Mouse (Mus musculus) embryonic fibroblast, embryonic 13.5 days (primary cell): Measurements from ENCODE around the gene Dab2ip. TPM values are rescaled to one million over a fixed set of nuclear protein-coding genes. Genes with fewer than 3 reads are reported as not detected.
A peak's percentile ranks its signal among the peaks of the same experiment; 100 is the strongest.

ENCODE experiments used
- H3K27ac ChIP-seq: 2 replicates; pipeline ENCODE4 v1.5.1; 2012; ENCODE audit warnings: low read length, control low read depth, inconsistent platforms; ENCODE audit not compliant: insufficient read depth
- H3K4me1 ChIP-seq: 2 replicates; pipeline ENCODE4 v1.6.1; 2011; ENCODE audit warnings: low read length; ENCODE audit not compliant: control insufficient read depth, insufficient read depth
- H3K4me3 ChIP-seq: 2 replicates; pipeline ENCODE4 v1.5.1; 2011; ENCODE audit warnings: mild to moderate bottlenecking, control low read depth, low read length; ENCODE audit not compliant: insufficient read depth
- CTCF ChIP-seq: IDR thresholded peaks from 2 replicates; pipeline ENCODE4 v1.5.1; 2011; ENCODE audit warnings: mild to moderate bottlenecking, control low read depth, low read length, moderate library complexity, borderline replicate concordance; ENCODE audit not compliant: insufficient read depth
- POLR2A ChIP-seq: IDR thresholded peaks from 2 replicates; pipeline ENCODE4 v1.6.1; 2011; ENCODE audit warnings: low read depth, mild to moderate bottlenecking, control low read depth, low read length, moderate library complexity
- polyA plus RNA-seq: library from polyadenylated mRNA; stranded (reverse); fragments of >200 nt; gene quantifications from 2 replicates; pipeline ENCODE4 v1.2.4, GENCODE M21; 2011; ENCODE audit warnings: low read depth; ENCODE audit not compliant: missing spikeins, insufficient read length

Gene Dab2ip
- polyA plus RNA-seq, 1 experiment, result 29.7 TPM

DNA sequence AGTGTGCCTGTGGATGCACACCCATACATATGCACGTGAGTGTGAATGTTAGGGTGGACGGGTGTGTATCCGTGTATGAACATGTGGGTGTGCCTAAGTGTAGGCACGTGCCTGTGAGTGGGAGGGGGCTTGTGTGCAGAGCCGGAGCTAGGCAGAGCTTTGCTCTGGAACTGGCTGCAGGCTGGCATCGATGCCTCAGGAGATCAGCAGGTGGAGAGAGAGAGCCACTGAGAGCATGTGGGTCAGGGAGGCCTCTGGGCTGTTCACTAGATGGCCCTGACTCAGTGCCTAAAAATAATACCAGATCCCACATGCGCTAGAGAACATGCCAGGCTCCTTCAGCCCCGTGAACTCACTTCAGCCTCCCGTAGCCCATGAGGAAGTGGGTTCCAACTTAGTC lies 51.3 kb downstream of the Dab2ip start:
- no peak overlapping the region for H3K27ac ChIP-seq
- TF ChIP-seq CTCF, result peak; percentile 51; the same call in 1 of the 2 replicates
- no peak for TF ChIP-seq POLR2A
- H3K4me1 ChIP-seq, result no peaks in the 10 kb centered on the region
- H3K4me3 ChIP-seq, result no peak overlapping the region

DNA sequence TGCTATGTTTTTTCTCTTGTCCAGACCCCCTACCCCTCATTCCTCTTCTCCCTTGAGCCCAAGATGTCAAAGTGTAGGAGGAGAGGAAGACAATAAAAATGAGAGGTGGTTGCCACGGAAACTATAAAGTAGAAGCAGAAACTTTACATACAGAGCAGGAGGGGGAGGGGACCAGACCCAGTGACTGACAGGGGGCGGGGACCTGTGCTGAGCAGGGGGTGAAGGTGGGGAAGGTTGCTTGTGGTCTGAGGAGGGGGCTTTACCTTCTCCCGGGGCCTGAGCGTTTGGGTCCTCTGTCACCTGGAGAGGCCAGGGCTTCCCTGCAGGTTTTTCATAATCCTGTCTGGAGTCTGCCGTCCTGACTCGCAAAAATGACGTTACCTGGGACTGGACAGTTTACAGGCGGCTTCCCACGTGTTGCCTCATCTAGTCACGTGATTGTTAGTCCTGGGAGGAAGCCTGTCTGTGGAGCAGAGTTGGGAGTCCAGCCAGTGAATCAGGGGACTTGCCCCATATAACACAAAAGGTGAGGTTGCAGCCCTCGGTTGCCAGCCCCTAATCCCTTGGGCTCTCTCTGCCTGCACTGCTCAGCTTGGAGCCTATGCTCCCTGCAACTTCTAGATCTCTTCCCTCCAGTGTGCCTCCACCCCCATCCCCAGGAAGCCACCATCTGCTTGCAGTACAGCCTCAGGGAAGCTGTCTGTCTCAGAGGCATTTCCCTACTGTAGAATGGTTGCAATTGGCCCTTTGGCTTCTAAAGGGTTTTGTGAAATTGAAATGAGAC lies 52.3 kb downstream of the Dab2ip start:
- H3K4me3 ChIP-seq, result no peak overlapping the region
- TF ChIP-seq CTCF (no peak), POLR2A (no peak)
- H3K27ac ChIP-seq, result no peak overlapping the region
- H3K4me1 ChIP-seq, result no peaks in the 10 kb centered on the region

DNA sequence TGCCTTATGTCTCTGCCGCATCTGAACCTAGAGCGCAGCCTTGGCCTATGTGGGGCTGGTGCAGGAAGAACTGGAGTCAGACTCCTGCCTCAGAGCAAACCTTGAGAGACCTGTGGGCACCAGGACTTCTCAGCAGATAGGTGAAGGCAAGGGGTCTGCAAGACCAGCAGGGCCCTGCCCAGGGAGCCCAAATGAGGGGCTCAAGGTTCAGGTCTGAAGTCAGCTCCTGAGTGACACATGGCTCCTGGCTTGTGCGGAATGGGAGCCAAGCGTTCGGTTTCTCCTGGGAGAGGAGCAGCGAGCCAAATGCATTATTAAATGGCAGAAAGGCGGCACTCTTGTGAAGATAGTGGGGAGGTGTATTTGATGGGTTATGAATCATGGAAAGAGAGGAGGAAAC lies 52.9 kb downstream of the Dab2ip start:
- no peak overlapping the region for H3K4me3 ChIP-seq
- H3K4me1 ChIP-seq, result no peaks in the 10 kb centered on the region
- TF ChIP-seq CTCF, result no peak
- TF ChIP-seq POLR2A, result no peak
- no peak overlapping the region for H3K27ac ChIP-seq

DNA sequence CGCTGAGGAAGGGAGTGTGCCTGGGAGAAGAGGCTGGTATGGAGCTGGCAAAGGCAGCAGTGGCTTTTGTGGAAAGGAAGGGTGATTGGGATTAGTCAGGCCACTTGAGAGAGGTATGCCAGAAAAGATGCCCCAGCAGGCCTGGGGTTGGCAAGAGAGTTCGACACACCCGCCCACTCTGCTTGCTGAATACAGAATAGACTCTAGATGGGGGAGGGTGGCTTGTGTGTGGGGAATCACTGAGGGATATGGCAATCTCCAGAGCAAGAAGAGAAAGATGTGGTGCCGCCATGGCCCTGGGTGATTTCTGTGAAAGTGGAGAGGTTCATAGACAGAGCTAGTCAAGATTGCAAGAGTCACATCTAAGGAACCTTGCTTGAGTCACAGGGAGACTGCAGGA lies 53.6 kb downstream of the Dab2ip start:
- TF ChIP-seq POLR2A, result no peak
- no peak for TF ChIP-seq CTCF
- H3K4me1 ChIP-seq, result no peaks in the 10 kb centered on the region
- H3K4me3 ChIP-seq, result no peak overlapping the region
- no peak overlapping the region for H3K27ac ChIP-seq

DNA sequence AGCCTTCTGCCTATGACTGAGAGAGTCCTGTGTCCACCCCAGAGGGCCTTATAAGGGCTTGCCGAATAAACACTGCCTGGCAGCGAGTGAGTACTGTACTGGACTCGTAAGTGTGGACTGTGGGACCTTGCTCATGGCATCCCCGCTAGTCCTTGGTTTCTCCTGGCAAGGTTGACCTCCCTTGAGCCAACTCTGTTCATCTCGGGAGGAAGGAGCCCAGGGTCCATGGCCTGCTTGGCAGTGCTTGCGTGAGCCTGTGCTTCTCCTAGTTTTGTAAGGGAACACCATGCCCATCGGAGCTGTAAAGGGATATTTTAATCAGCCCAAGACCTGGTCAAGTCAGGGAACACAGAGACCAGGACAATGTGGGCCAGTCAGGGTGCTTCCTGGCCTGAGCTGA lies 54.2 kb downstream of the Dab2ip start:
- Histone ChIP-seq H3K4me3 (no peak overlapping the region), H3K27ac (no peak overlapping the region), H3K4me1 (no peaks in the 10 kb centered on the region)
- no peak for TF ChIP-seq CTCF
- TF ChIP-seq POLR2A, result no peak

DNA sequence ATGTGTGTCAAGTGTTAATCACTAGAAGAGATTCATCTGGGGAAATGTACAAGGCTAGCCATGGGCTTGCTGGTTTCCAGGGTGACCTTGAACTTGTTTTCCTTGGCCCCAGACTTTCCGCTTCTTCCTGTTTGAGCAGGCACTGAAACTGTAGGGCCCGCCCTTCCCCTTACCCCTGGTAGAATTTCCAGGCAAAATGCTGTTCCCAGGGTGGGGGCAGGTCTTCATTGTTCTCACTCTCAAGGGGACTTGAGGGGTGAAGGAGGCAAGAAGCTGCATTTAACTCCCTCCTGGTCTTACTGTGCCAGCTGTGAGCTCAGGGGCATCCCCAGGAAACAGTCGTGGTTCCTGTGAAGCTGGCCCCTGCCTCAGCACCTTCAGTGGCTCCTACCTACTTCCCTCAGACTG lies 55.9 kb downstream of the Dab2ip start:
- no peak for TF ChIP-seq CTCF
- no peak for TF ChIP-seq POLR2A
- H3K4me1 ChIP-seq, result no peaks in the 10 kb centered on the region
- no peak overlapping the region for H3K27ac ChIP-seq
- H3K4me3 ChIP-seq, result no peak overlapping the region

DNA sequence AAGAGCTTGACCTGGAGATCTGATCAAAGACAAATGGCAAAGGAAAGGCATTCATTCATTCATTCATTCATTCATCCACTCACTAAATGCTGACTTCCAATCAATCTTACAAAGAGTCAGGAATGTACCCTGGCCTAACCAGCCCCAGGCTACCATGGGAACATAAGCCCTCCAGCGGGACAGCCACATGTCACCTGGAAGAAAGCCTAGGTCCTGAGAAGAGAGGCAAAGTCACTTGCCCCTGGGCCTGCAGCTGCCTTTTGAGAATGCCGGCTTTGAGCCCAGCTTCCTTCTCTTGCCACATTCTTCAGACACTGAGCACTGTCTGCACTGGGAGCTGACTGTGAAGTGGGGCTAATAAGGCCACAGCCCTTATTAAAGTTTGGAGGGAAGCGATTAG lies 56.3 kb downstream of the Dab2ip start:
- TF ChIP-seq CTCF (no peak), POLR2A (no peak)
- Histone ChIP-seq H3K4me1 (no peaks in the 10 kb centered on the region), H3K27ac (no peak overlapping the region), H3K4me3 (no peak overlapping the region)

DNA sequence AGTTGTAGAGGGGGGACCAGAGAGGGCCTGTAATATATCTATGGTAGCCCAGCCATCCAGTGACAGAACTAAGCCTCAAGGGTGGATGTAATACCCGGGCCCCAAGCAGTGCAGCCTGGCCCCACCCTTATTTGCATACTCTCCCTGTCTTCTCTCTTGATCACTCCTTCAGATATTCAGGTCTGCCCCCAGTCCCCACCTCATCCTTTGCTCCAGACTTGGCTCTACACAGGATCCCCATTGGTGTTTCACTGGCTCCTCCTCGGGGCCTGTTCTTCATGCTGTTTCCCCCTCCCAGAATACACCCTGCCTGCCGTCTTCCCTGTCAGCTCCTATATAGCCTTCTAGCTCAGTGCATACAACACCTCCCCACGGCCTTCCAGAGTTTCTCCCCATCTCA lies 57.3 kb downstream of the Dab2ip start:
- no peak for TF ChIP-seq POLR2A
- TF ChIP-seq CTCF, result no peak
- H3K4me3 ChIP-seq, result no peak overlapping the region
- H3K4me1 ChIP-seq, result no peaks in the 10 kb centered on the region
- no peak overlapping the region for H3K27ac ChIP-seq

DNA sequence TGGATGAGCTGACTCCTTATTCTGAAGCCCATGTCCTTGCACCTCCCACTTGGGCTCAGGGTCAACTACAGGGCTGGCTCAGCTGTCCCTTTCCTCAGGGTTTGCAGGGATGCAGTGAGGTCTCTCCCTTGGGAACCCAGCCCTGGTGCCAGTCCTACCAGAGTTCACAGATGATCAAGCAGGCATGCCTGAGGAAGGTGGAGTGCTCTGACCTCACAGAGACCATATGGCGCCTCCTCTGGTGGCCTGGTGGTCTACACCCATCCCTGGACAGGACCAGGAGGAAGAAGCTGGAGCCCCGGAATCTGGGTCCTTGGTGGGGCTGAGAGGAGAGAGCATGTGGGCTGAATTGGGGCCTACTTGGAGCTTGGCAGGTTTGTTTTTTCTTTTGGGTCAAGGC lies 57.9 kb downstream of the Dab2ip start:
- TF ChIP-seq POLR2A, result no peak
- TF ChIP-seq CTCF, result no peak
- no peak overlapping the region for H3K27ac ChIP-seq
- H3K4me1 ChIP-seq, result no peaks in the 10 kb centered on the region
- no peak overlapping the region for H3K4me3 ChIP-seq

DNA sequence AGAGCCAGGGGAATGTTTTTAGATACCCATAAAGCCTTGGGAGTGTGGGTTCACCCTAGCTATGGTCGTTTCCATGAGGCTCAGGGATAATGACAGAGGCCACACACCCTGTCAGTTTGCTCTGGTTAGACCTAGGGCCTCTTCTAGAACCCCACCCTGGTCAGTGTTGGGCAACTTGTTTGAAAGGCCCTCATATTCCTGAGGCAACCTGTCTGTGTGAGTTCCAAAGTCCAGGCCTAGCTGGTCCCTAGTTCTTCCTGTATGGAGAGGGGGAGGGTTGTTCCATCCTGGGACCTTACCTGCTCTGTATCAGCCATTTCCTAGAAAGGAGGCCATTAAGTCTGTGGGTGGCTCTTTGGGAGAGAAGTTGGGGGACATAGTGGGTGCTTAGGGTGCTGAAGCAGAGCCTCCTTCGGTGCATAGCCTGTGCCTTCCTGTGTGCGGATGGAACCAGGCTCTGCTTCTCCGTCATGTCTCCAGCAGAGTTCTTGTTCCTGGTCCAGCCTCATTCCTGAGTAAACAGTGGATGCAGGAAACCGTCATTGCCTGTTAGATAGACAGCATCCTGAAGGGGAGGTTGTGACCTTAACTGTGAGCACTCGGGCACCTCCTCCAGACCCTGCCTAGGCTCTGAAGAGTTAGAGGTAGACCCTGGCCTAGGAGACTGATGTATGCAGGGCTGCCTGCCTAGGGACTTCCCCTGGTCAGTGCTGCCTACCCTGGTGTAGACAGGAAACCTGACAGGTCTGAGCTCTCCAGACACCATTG lies 59.0 kb downstream of the Dab2ip start:
- H3K4me3 ChIP-seq, result no peak overlapping the region
- no peaks in the 10 kb centered on the region for H3K4me1 ChIP-seq
- no peak overlapping the region for H3K27ac ChIP-seq
- TF ChIP-seq POLR2A (no peak), CTCF (no peak)
